Mouse (Mus musculus) CH12.LX (cell line): ENCODE measurements at regions not wholly inside any gene's neighbourhood (a gene's known extent, or its start where the extent isn't known, plus 50 kb on each side); places are given as distances from the start of the nearest gene placed in this dataset.

ENCODE experiments used
- DNase-seq: peaks from one replicate; pipeline ENCODE4 v3.0.0-alpha.2; 2013; ENCODE audit errors: extremely low read depth
- H3K27ac ChIP-seq: 2 replicates; pipeline ENCODE4 v1.5.1; 2012; ENCODE audit warnings: low read depth, mild to moderate bottlenecking, control low read depth, moderate library complexity; ENCODE audit not compliant: insufficient read depth
- H3K27me3 ChIP-seq: replicated peaks from 2 replicates; pipeline ENCODE3; 2012; ENCODE audit warnings: inconsistent platforms
- H3K36me3 ChIP-seq, 2 experiments: replicated peaks in 1 of 2; 2 replicates each; pipeline versions ENCODE3 to v1.6.1; 2012; ENCODE audit warnings: inconsistent platforms in 1 of 2, low read length in 1 of 2, mild to moderate bottlenecking in 1 of 2, mixed read lengths in 1 of 2, moderate library complexity in 1 of 2; ENCODE audit not compliant: control insufficient read depth in 1 of 2, insufficient read depth in 1 of 2
- H3K4me1 ChIP-seq, 2 experiments: 2 replicates each; pipeline ENCODE4 v1.6.1; 2012; ENCODE audit warnings: inconsistent platforms in 1 of 2, moderate library complexity in 1 of 2; ENCODE audit not compliant: insufficient read depth in 2 of 2, control insufficient read depth in 1 of 2
- H3K4me2 ChIP-seq: 2 replicates; pipeline ENCODE4 v1.6.1; 2012; ENCODE audit warnings: low read depth, mild to moderate bottlenecking, control low read depth; ENCODE audit not compliant: poor library complexity, insufficient read depth, severe bottlenecking
- H3K4me3 ChIP-seq, 3 experiments: fragments of 150-350 bp in 1 of 3; sonication (generic) in 1 of 3; replicated peaks in 1 of 3; 2 replicates each; pipeline versions ENCODE3 to v1.5.1; 2011 to 2012; ENCODE audit warnings: low read depth in 2 of 3, low read length in 2 of 3, mild to moderate bottlenecking in 2 of 3, moderate library complexity in 2 of 3, control low read depth in 1 of 3, improper control_type of control experiment in 1 of 3, inconsistent platforms in 1 of 3, mixed read lengths in 1 of 3; ENCODE audit not compliant: poor library complexity in 1 of 3
- H3K79me2 ChIP-seq: replicated peaks from 2 replicates; pipeline ENCODE4 v1.6.1; 2012; ENCODE audit warnings: mild to moderate bottlenecking, moderate library complexity; ENCODE audit not compliant: control insufficient read depth, poor library complexity, insufficient read depth, severe bottlenecking; ENCODE audit errors: extremely low read depth
- H3K9ac ChIP-seq: 2 replicates; pipeline ENCODE4 v1.6.1; 2012; ENCODE audit warnings: low read depth, mild to moderate bottlenecking, control low read depth, moderate library complexity; ENCODE audit not compliant: insufficient read depth
- H3K9me3 ChIP-seq: replicated peaks from 2 replicates; pipeline ENCODE3; 2012; ENCODE audit warnings: low read length, inconsistent platforms, mixed read lengths
- BHLHE40 ChIP-seq: IDR thresholded peaks from 2 replicates; pipeline ENCODE4 v1.6.1; 2011; ENCODE audit warnings: mild to moderate bottlenecking, low read depth, low read length, improper control_type of control experiment
- CHD1 ChIP-seq: IDR thresholded peaks from 2 replicates; pipeline ENCODE4 v1.6.1; 2012; ENCODE audit warnings: low read depth, low read length, improper control_type of control experiment, inconsistent platforms
- CHD2 ChIP-seq: IDR thresholded peaks from 2 replicates; pipeline ENCODE4 v1.6.1; 2011; ENCODE audit warnings: low read length, improper control_type of control experiment
- ELF1 ChIP-seq: IDR thresholded peaks from 2 replicates; pipeline ENCODE4 v1.6.1; 2014; ENCODE audit warnings: low read depth, mild to moderate bottlenecking, inconsistent platforms, low read length, improper control_type of control experiment
- EP300 ChIP-seq: IDR thresholded peaks from 2 replicates; pipeline ENCODE4 v1.6.1; 2011; ENCODE audit warnings: low read length, improper control_type of control experiment
- ETS1 ChIP-seq: conservative IDR thresholded peaks from 2 replicates; pipeline ENCODE4 v1.6.1; 2012; ENCODE audit warnings: low read depth, mild to moderate bottlenecking, inconsistent platforms, low read length, improper control_type of control experiment, moderate library complexity
- GABPA ChIP-seq: IDR thresholded peaks from 2 replicates; pipeline ENCODE4 v1.6.1; 2012; ENCODE audit warnings: low read depth, low read length, improper control_type of control experiment, inconsistent platforms; ENCODE audit not compliant: insufficient replicate concordance
- HCFC1 ChIP-seq: IDR thresholded peaks from 2 replicates; pipeline ENCODE4 v1.6.1; 2012; ENCODE audit warnings: low read depth, mild to moderate bottlenecking, inconsistent platforms, low read length, improper control_type of control experiment
- IRF4 ChIP-seq: IDR thresholded peaks from 2 replicates; pipeline ENCODE4 v1.6.1; 2014; ENCODE audit warnings: low read depth, mild to moderate bottlenecking, inconsistent platforms, low read length, improper control_type of control experiment
- JUN ChIP-seq: IDR thresholded peaks from 2 replicates; pipeline ENCODE4 v1.6.1; 2011; ENCODE audit warnings: low read depth, mild to moderate bottlenecking, low read length, improper control_type of control experiment, moderate library complexity; ENCODE audit not compliant: insufficient read depth
- JUND ChIP-seq: conservative IDR thresholded peaks from 2 replicates; pipeline ENCODE4 v1.6.1; 2011; ENCODE audit warnings: low read depth, low read length, improper control_type of control experiment
- KAT2A ChIP-seq: IDR thresholded peaks from 2 replicates; pipeline ENCODE4 v1.6.1; 2012; ENCODE audit warnings: low read length, improper control_type of control experiment, inconsistent platforms; ENCODE audit not compliant: insufficient replicate concordance
- MAFK ChIP-seq: IDR thresholded peaks from 2 replicates; pipeline ENCODE4 v1.6.1; 2011; ENCODE audit warnings: low read length, improper control_type of control experiment; ENCODE audit not compliant: insufficient replicate concordance
- MAX ChIP-seq: IDR thresholded peaks from 2 replicates; pipeline ENCODE4 v1.6.1; 2011; ENCODE audit warnings: low read length, improper control_type of control experiment
- MEF2A ChIP-seq: IDR thresholded peaks from 2 replicates; pipeline ENCODE4 v1.6.1; 2014; ENCODE audit warnings: low read depth, mild to moderate bottlenecking, inconsistent platforms, low read length, improper control_type of control experiment, borderline replicate concordance
- MXI1 ChIP-seq: IDR thresholded peaks from 2 replicates; pipeline ENCODE4 v1.6.1; 2011; ENCODE audit warnings: mild to moderate bottlenecking, low read depth, low read length, improper control_type of control experiment
- NELFE ChIP-seq: IDR thresholded peaks from 2 replicates; pipeline ENCODE4 v1.6.1; 2011; ENCODE audit warnings: low read depth, low read length, improper control_type of control experiment
- NRF1 ChIP-seq: IDR thresholded peaks from 2 replicates; pipeline ENCODE4 v1.6.1; 2014; ENCODE audit warnings: low read depth, mild to moderate bottlenecking, inconsistent platforms, low read length, improper control_type of control experiment, moderate library complexity
- POLR2AphosphoS2 ChIP-seq: IDR thresholded peaks from 2 replicates; pipeline ENCODE4 v1.6.1; 2011; ENCODE audit warnings: low read depth, low read length, improper control_type of control experiment
- RAD21 ChIP-seq: IDR thresholded peaks from 2 replicates; pipeline ENCODE4 v1.6.1; 2011; ENCODE audit warnings: low read depth, mild to moderate bottlenecking, low read length, improper control_type of control experiment, moderate library complexity
- RCOR1 ChIP-seq: conservative IDR thresholded peaks from 2 replicates; pipeline ENCODE4 v1.6.1; 2012; ENCODE audit warnings: low read depth, mild to moderate bottlenecking, inconsistent platforms, low read length, improper control_type of control experiment
- SMC3 ChIP-seq: IDR thresholded peaks from 2 replicates; pipeline ENCODE4 v1.6.1; 2011; ENCODE audit warnings: low read depth, low read length, improper control_type of control experiment
- TBP ChIP-seq: conservative IDR thresholded peaks from 2 replicates; pipeline ENCODE4 v1.6.1; 2011; ENCODE audit warnings: low read depth, low read length, improper control_type of control experiment
- TCF12 ChIP-seq: IDR thresholded peaks from 2 replicates; pipeline ENCODE4 v1.6.1; 2014; ENCODE audit warnings: low read depth, mild to moderate bottlenecking, inconsistent platforms, low read length, improper control_type of control experiment
- UBTF ChIP-seq: IDR thresholded peaks from 2 replicates; pipeline ENCODE4 v1.6.1; 2012; ENCODE audit warnings: low read depth, mild to moderate bottlenecking, inconsistent platforms, low read length, improper control_type of control experiment, moderate library complexity
- USF1 ChIP-seq: IDR thresholded peaks from 2 replicates; pipeline ENCODE4 v1.6.1; 2014; ENCODE audit warnings: low read depth, mild to moderate bottlenecking, inconsistent platforms, low read length, improper control_type of control experiment
- USF2 ChIP-seq: conservative IDR thresholded peaks from 2 replicates; pipeline ENCODE4 v1.6.1; 2011; ENCODE audit warnings: low read depth, low read length, improper control_type of control experiment
- ZC3H11A ChIP-seq: IDR thresholded peaks from 2 replicates; pipeline ENCODE4 v1.6.1; 2012; ENCODE audit warnings: low read depth, mild to moderate bottlenecking, inconsistent platforms, low read length, improper control_type of control experiment
- ZKSCAN1 ChIP-seq: IDR thresholded peaks from 2 replicates; pipeline ENCODE4 v1.6.1; 2012; ENCODE audit warnings: low read depth, inconsistent platforms, low read length, improper control_type of control experiment, borderline replicate concordance
- ZMIZ1 ChIP-seq: IDR thresholded peaks from 2 replicates; pipeline ENCODE4 v1.6.1; 2012; ENCODE audit warnings: low read depth, mild to moderate bottlenecking, inconsistent platforms, low read length, improper control_type of control experiment
- ZNF384 ChIP-seq: IDR thresholded peaks from 2 replicates; pipeline ENCODE4 v1.6.1; 2012; ENCODE audit warnings: low read depth, low read length, improper control_type of control experiment, inconsistent platforms
- dilution Hi-C: fragments of 300-500 bp; cut with MboI; formaldehyde crosslinking; loops from 2 replicates; pipeline ENCODE4 v1.14.3; 2020; ENCODE audit warnings: low sequenced_read_pairs; ENCODE audit not compliant: extremely low pct_unique_long_range_greater_than_20kb, extremely low pct_ligation_motif_present
- in situ Hi-C: fragments of 300-500 bp; cut with MboI; formaldehyde crosslinking; loops from 3 replicates; pipeline ENCODE4 v1.14.3; 2019; ENCODE audit warnings: low sequenced_read_pairs, low pct_ligation_motif_present, low pct_unique_long_range_greater_than_20kb, mixed read lengths

DNA sequence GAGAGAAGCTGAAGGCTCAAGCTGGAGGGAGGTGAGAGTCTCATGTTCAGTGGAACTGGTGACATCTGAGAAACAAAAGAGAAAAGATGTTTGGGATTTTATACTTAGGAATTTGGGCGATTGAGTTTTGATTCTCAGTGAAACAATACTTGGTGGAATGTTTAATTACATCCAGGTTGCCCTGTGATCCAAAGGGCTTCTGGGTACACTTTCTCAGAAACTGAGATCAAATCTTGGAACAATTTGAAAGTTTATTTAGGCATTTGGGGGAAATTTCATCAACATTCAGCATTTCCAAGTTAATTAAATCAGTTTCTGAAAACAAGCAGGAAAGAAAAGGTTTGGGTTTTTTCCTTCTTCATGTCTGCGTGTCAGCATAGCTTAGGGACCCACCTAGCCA lies 214.7 kb upstream of the Tet2 start:
- H3K79me2 ChIP-seq, result no peaks in the 10 kb centered on the region
- H3K27ac ChIP-seq, result peak overlapping the region; percentile 27
- dilution Hi-C loops (no loop called here), in situ Hi-C loops (loop anchor here (5.0 to 10.0 kb wide), 2 partner anchors 177 to 425 kb away; no protein-coding TSS in a partner anchor)
- no peaks in the 10 kb centered on the region for H3K9me3 ChIP-seq
- peaks cover 17 to 58% of the 10 kb centered on the region in 2 experiments for H3K4me1 ChIP-seq
- no peaks in the 10 kb centered on the region for H3K27me3 ChIP-seq
- no peak for TF ChIP-seq BHLHE40
- TF ChIP-seq ELF1, result no peak
- TF ChIP-seq CHD1, result no peak
- TF ChIP-seq HCFC1, result 0 out of 2 replicates have a peak, but pooled peaks have one; percentile 5
- TF ChIP-seq MAX, result 0 out of 2 replicates have a peak, but pooled peaks have one; percentile 11
- no peak for TF ChIP-seq JUN
- TF ChIP-seq NRF1, result no peak
- TF ChIP-seq MEF2A, result no peak
- no peak for TF ChIP-seq JUND
- no peak for TF ChIP-seq RAD21
- TF ChIP-seq NELFE, result no peak
- no peak for TF ChIP-seq KAT2A
- no peak; the same call in 1 of the 2 replicates for TF ChIP-seq TBP
- no peak for TF ChIP-seq CHD2
- TF ChIP-seq EP300, result no peak
- no peak for TF ChIP-seq GABPA
- TF ChIP-seq MAFK, result no peak
- 0 out of 2 replicates have a peak, but pooled peaks have one; percentile 19 for TF ChIP-seq MXI1
- no peak for TF ChIP-seq ZMIZ1
- TF ChIP-seq ZNF384, result no peak
- peak overlapping the region; percentile 93; the same call in 1 of the 2 replicates for H3K4me2 ChIP-seq
- no peaks in the 10 kb centered on the region for H3K36me3 ChIP-seq
- H3K9ac ChIP-seq, result no peak overlapping the region
- DNase-seq, result no peak
- H3K4me3 ChIP-seq, result no peak overlapping the region

GRCm38 (mm10) chr3:133760221-133760620 lies 215.3 kb upstream of the Tet2 start:
- Histone ChIP-seq H3K36me3 (no peaks in the 10 kb centered on the region), H3K27ac (no peak overlapping the region), H3K9me3 (no peaks in the 10 kb centered on the region), H3K4me1 (peaks cover 12 to 52% of the 10 kb centered on the region in 2 experiments), H3K4me2 (no peak overlapping the region), H3K79me2 (no peaks in the 10 kb centered on the region), H3K27me3 (no peaks in the 10 kb centered on the region), H3K9ac (no peak overlapping the region), H3K4me3 (no peak overlapping the region)
- DNase-seq, result peak; percentile 52
- dilution Hi-C loops (no loop called here), in situ Hi-C loops (no loop called here)
- TF ChIP-seq ZKSCAN1 (peak; percentile 47; the same call in 1 of the 2 replicates), RCOR1 (peak; percentile 57; the same call in 1 of the 2 replicates), ETS1 (peak; percentile 82), UBTF (no peak), NELFE (no peak), EP300 (peak; percentile 94), ZC3H11A (no peak), ZMIZ1 (no peak), USF1 (no peak), ELF1 (peak; percentile 18; the same call in 1 of the 2 replicates), HCFC1 (no peak), MAFK (peak; percentile 94), SMC3 (no peak), TBP (no peak; the same call in 1 of the 2 replicates), MXI1 (no peak), JUN (peak; percentile 90), IRF4 (peak; percentile 95), TCF12 (peak; percentile 57), GABPA (no peak), USF2 (no peak), POLR2AphosphoS2 (no peak), KAT2A (no peak), MEF2A (peak; percentile 68), ZNF384 (peak; percentile 99)
